Comparison of ENCODE assay signal across 22 mouse cellular contexts in the genomic region with DNA sequence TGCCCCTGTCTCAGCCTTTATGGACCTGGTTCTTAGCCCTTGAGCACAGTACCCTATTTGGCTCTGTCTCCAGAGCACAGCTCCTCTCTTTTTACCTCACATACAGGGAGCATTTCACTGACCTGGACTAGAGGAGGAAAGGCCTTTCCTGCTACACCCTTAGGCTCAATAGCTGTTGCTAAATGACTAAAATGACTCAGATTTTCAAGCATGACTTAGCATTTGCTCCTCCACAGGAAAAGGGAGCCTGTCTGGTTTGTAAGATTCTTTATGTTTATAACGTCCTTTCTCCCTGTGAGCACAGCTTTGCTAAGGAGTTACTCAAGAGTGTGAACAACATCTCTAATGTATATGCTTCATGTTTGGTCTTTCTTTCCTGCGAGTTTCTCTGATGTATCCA. TPM values are rescaled to one million over a fixed set of nuclear protein-coding genes. Genes with fewer than 3 reads are reported as not detected.
A peak's percentile ranks its signal among the peaks of the same experiment; 100 is the strongest.
DNase-seq lines count a peak whose midpoint lies in the region; ATAC-seq and TF ChIP-seq lines count a peak whose summit lies in the region.
"Had no signal": no experiment of that assay in that cellular context is flagged by ENCODE, and none has a peak within 500 bp of the region (broad histone marks: within the 10 kb centered on the region; RNA-seq: fewer than 3 reads in every experiment).

No protein-coding gene starts in this region.

- no peak overlapping the region for H3K4me3 ChIP-seq in left cerebral cortex, adult 2 months
- H3K4me3 ChIP-seq in layer of hippocampus, adult 2 months = no peak overlapping the region
- H3K4me3 ChIP-seq: heart, embryonic 10.5 days; hindbrain, embryonic 15.5 days; myocyte; neural tube, embryonic 13.5 days had no signal

- TF ChIP-seq CTCF in left cerebral cortex, adult 2 months (IDR thresholded peaks at IDR 0.05) = no peak
- no peak for TF ChIP-seq CTCF in Patski (IDR thresholded peaks at IDR 0.05)
- TF ChIP-seq CTCF in layer of hippocampus, adult 2 months (conservative IDR thresholded peaks at IDR 0.05) = no peak

- ATAC-seq in frontal cortex, adult (ENCODE audit: low TSS enrichment) = peak; percentile 49
- ATAC-seq in Patski = peak; percentile 22
- ATAC-seq: forebrain, postnatal 0 days; midbrain, embryonic 16.5 days had no signal

- intact Hi-C loops in left cerebral cortex, adult 2 months (cut with DNase I) = no loop called here
- intact Hi-C loops in left cerebral cortex, postnatal 14 days (cut with DNase I) = no loop called here

- peak overlapping the region; percentile 66 for H3K27ac ChIP-seq in left cerebral cortex, adult 2 months
- H3K27ac ChIP-seq in layer of hippocampus, adult 2 months = no peak overlapping the region
- H3K27ac ChIP-seq: heart, embryonic 10.5 days; hindbrain, embryonic 15.5 days; neural tube, embryonic 13.5 days had no signal

- H3K27me3 ChIP-seq in Patski = no peaks in the 10 kb centered on the region
- H3K27me3 ChIP-seq: hindbrain, embryonic 15.5 days; neural tube, embryonic 13.5 days had no signal

- CTCF ChIA-PET in Patski (lab: Charles Lee) = interaction anchor here (0.7 to 13.7 kb wide), 6 partner anchors 9 to 56 kb away, joined by 3 to 164 read pairs (median 4); partner anchors contain the start of gene Arnt2

- in situ Hi-C loops in Patski (cut with MboI; ENCODE audit: low pct_unique_long_range_greater_than_20kb) = no loop called here

- POLR2A ChIA-PET in Patski (lab: Charles Lee) = interaction anchor here (0.6 to 5.8 kb wide), 8 partner anchors 12 to 57 kb away, joined by 3 to 58 read pairs (median 6); partner anchors contain the start of gene Arnt2

- DNase-seq in frontal cortex, postnatal 14 days (ENCODE audit: low spot score in 2 of 2) = no peak
- no peak for DNase-seq in left cerebral cortex, adult 2 months (ENCODE audit: extremely low spot score in 1 of 2, low spot score in 2 of 2)
- no peak for DNase-seq in left cerebral cortex, postnatal 14 days (ENCODE audit: low spot score in 2 of 2)
- peak; percentile 63 for DNase-seq in Patski (ENCODE audit: low read depth, low spot score)
- no peak for DNase-seq in MN1 (ENCODE audit: low spot score)
- no peak for DNase-seq in layer of hippocampus, adult 2 months (ENCODE audit: low spot score in 2 of 2)
- DNase-seq: cerebellum, adult 11-12 months; cerebellum, postnatal 10 days; forebrain, postnatal 0 days; lung, postnatal 4 days; retina, postnatal 1 day; right cerebral cortex, postnatal 25 days; spleen, adult 18-20 months had no signal

RNA-seq across cellular contexts. Expression of gene Arnt2, which starts 47.3 kb away (rescaled TPM):
- 100 to 1,000 TPM; 253 to 266 TPM for total RNA-seq in left cerebral cortex, adult 2 months (2021)
- total RNA-seq in left cerebral cortex, postnatal 14 days (2021) = 100 to 1,000 TPM; 189 to 193 TPM
- 118 TPM for polyA plus RNA-seq in Patski (2021)
- total RNA-seq in layer of hippocampus, adult 2 months (2021) = 100 to 1,000 TPM; 146 to 163 TPM
- total RNA-seq: hematopoietic stem cell, adult 5-6 weeks; liver, adult 2 months; megakaryocyte-erythroid progenitor cell, adult 5-6 weeks had no signal
- polyA plus RNA-seq: liver, adult 2 months had no signal
